Mouse (Mus musculus) gastrocnemius, postnatal 25 days (tissue): ENCODE results near the gene Ccdc162. TPM values are rescaled to one million over a fixed set of nuclear protein-coding genes. Genes with fewer than 3 reads are reported as not detected.

Experiments used
- DNase-seq: peaks from one replicate; pipeline ENCODE4 v3.0.0; 2022
- microRNA-seq, 2 experiments: library from miRNA; unstranded; fragments of <30 nt; microRNA quantifications; one replicate each; pipeline ENCODE4 v1.2.0; 2021; ENCODE audit warnings: borderline replicate concordance in 2 of 2
- total RNA-seq, 2 experiments: library from RNA; stranded (reverse); gene quantifications; 1 replicate in 1 of 2; 2 replicates in 1 of 2; pipeline ENCODE4 v1.2.3; 2021

Gene Ccdc162
- total RNA-seq, 2 experiments from 2014 or later: 0.33 to 0.59 TPM

DNA sequence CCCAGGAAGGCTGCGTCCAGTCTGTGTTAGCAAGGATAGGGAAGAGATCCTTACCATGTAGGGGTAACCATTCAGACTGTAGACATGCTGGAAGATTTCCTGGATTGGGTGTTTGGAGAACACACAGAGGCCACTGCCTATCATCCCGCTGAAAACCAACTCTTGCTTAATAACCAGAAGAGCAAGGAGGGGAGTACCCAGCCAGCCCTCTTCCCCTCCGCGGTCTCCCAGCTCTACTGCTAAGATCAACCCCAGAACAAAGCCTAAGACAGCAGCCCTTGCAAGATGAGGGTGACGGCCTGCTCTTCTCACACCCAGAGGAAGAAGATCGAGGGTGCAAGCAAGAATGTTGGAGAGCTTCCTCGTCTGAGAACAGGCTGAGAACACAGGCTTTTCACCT lies 227.6 kb downstream of the Ccdc162 start:
- DNase-seq: no peak

Small RNAs within 50 kb of the gene (microRNA-seq; reads per million reads assigned to microRNA genes)
- 0 reads per million in 2 experiments for gene Mir3473b

Other genes starting within 250 kb of the Ccdc162 start
- gene Mical1, start 240.3 kb downstream of the Ccdc162 start, total RNA-seq: 1 to 10 TPM; 6.9 to 8.1 TPM
- 10 to 100 TPM in 1 of 2 experiments, 1 to 10 TPM in 1; 9.5 to 12.0 TPM for gene Smpd2, start 226.3 kb downstream of the Ccdc162 start, total RNA-seq
- not detected for gene Ppil6, start 226.2 kb downstream of the Ccdc162 start, total RNA-seq
- gene Cd164, start 197.2 kb downstream of the Ccdc162 start, total RNA-seq: 100 to 1,000 TPM; 114 to 119 TPM
- 1 to 10 TPM; 2.0 to 2.6 TPM for gene Cep57l1, start 93.2 kb upstream of the Ccdc162 start, total RNA-seq
- 10 to 100 TPM; 15.4 to 29.7 TPM for gene Sesn1, start 93.3 kb upstream of the Ccdc162 start, total RNA-seq